Mouse (Mus musculus) heart, postnatal 36 days (tissue): ENCODE results near the gene Chrne. TPM values are rescaled to one million over a fixed set of nuclear protein-coding genes. Genes with fewer than 3 reads are reported as not detected.

ENCODE experiments used
- total RNA-seq, 2 experiments: library from RNA; stranded (reverse); gene quantifications; 2 replicates each; pipeline ENCODE4 v1.2.3; 2021

The Chrne gene
- total RNA-seq, 2 experiments from 2014 or later, result not detected

Other genes with a start within 250 kb of the Chrne start
- gene Pelp1, start 209.2 kb downstream of the Chrne start, total RNA-seq, result 10 to 100 TPM; 19.4 to 22.1 TPM
- gene Arrb2, start 186.6 kb downstream of the Chrne start, total RNA-seq, result 10 to 100 TPM; 14.8 to 15.4 TPM
- 1 to 10 TPM; 8.9 to 9.7 TPM for gene Med11, start 167.3 kb downstream of the Chrne start, total RNA-seq
- 1 to 10 TPM; 1.8 to 2.2 TPM for gene Zmynd15, start 159.8 kb downstream of the Chrne start, total RNA-seq
- gene Cxcl16, start 159.2 kb downstream of the Chrne start, total RNA-seq, result 10 to 100 TPM in 1 of 2 experiments, 1 to 10 TPM in 1; 9.6 to 10.9 TPM
- 1 to 10 TPM in 1 of 2 experiments, under 1 TPM in 1; 0.70 to 1.3 TPM for gene Tm4sf5, start 114.0 kb downstream of the Chrne start, total RNA-seq
- gene Vmo1, start 104.6 kb downstream of the Chrne start, total RNA-seq, result not detected
- not detected for gene Gltpd2, start 100.0 kb downstream of the Chrne start, total RNA-seq
- 100 to 1,000 TPM; 230 to 233 TPM for gene Psmb6, start 93.8 kb downstream of the Chrne start, total RNA-seq
- gene Gm40193, start 86.3 kb downstream of the Chrne start, total RNA-seq, result not detected
- gene Pld2, start 79.2 kb downstream of the Chrne start, total RNA-seq, result 1 to 10 TPM; 6.3 to 6.5 TPM
- 10 to 100 TPM; 43.9 to 49.4 TPM for gene Mink1, start 56.3 kb downstream of the Chrne start, total RNA-seq
- not detected for gene 4930544D05Rik, start 3.4 kb downstream of the Chrne start, total RNA-seq
- gene Gp1ba, start 19.9 kb upstream of the Chrne start, total RNA-seq, result under 1 TPM; 0.16 to 0.17 TPM
- gene Rnf167, start 28.0 kb upstream of the Chrne start, total RNA-seq, result 10 to 100 TPM; 52.5 to 57.9 TPM
- 100 to 1,000 TPM; 570 to 607 TPM for gene Slc25a11, start 28.3 kb upstream of the Chrne start, total RNA-seq
- 100 to 1,000 TPM; 283 to 296 TPM for gene Pfn1, start 35.4 kb upstream of the Chrne start, total RNA-seq
- 1,000 to 10,000 TPM; 1,887 to 1,957 TPM for gene Eno3, start 38.0 kb upstream of the Chrne start, total RNA-seq
- 10 to 100 TPM; 95.0 to 98.6 TPM for gene Spag7, start 50.2 kb upstream of the Chrne start, total RNA-seq
- gene Camta2, start 68.9 kb upstream of the Chrne start, total RNA-seq, result 10 to 100 TPM; 39.2 to 39.6 TPM
- 1 to 10 TPM; 4.5 to 6.3 TPM for gene Inca1, start 80.9 kb upstream of the Chrne start, total RNA-seq
- gene Kif1c, start 81.3 kb upstream of the Chrne start, total RNA-seq, result 100 to 1,000 TPM; 469 to 490 TPM
- gene Zfp3, start 145.0 kb upstream of the Chrne start, total RNA-seq, result 1 to 10 TPM; 6.5 to 6.7 TPM
- under 1 TPM; 0.47 to 0.89 TPM for gene Scimp, start 193.4 kb upstream of the Chrne start, total RNA-seq
- 10 to 100 TPM; 35.9 to 36.5 TPM for gene Rabep1, start 225.6 kb upstream of the Chrne start, total RNA-seq